In genomic region chr10:18508586-18508985, GRCm38 (mm10) we compare ENCODE assay signal across 9 mouse cellular contexts. TPM values are rescaled to one million over a fixed set of nuclear protein-coding genes. Genes with fewer than 3 reads are reported as not detected.
DNase-seq lines count a peak whose midpoint lies in the region; ATAC-seq and TF ChIP-seq lines count a peak whose summit lies in the region.
"Had no signal": no experiment of that assay in that cellular context is flagged by ENCODE, and none has a peak within 500 bp of the region (broad histone marks: within the 10 kb centered on the region; RNA-seq: fewer than 3 reads in every experiment).

No protein-coding gene starts in this region.

- H3K36me3 ChIP-seq in liver, adult 2 months (ENCODE audit: control insufficient read depth, insufficient read depth, low read length): peaks cover 3% of the 10 kb centered on the region; the same call in 1 of the 2 replicates
- peaks cover 14% of the 10 kb centered on the region for H3K36me3 ChIP-seq in intestine, postnatal 0 days (ENCODE audit: control insufficient read depth, insufficient read depth)
- peaks cover 3% of the 10 kb centered on the region; the same call in 1 of the 2 replicates for H3K36me3 ChIP-seq in kidney, embryonic 14.5 days (ENCODE audit: control insufficient read depth, insufficient read depth, low read length)

- H3K9ac ChIP-seq in liver, adult 2 months (ENCODE audit: low read depth, low read length): no peak overlapping the region
- H3K9ac ChIP-seq in intestine, postnatal 0 days (ENCODE audit: low read depth, low read length): no peak overlapping the region
- no peak overlapping the region for H3K9ac ChIP-seq in kidney, embryonic 14.5 days (ENCODE audit: low read depth, low read length)
- H3K9ac ChIP-seq: midbrain, embryonic 12.5 days had no signal

- no peak for TF ChIP-seq POLR2A in liver, adult 2 months (IDR thresholded peaks at IDR 0.05; ENCODE audit: extremely low read depth, insufficient read depth, low read length)

- H3K4me1 ChIP-seq in liver, adult 2 months (ENCODE audit: control insufficient read depth, insufficient read depth, low read length): peaks cover 9% of the 10 kb centered on the region
- 0 out of 2 replicates have a peak, but pooled peaks cover 5% of the 10 kb centered on the region for H3K4me1 ChIP-seq in intestine, postnatal 0 days (replicated peaks; ENCODE audit: control insufficient read depth, insufficient read depth, low read length)
- H3K4me1 ChIP-seq in kidney, embryonic 14.5 days (ENCODE audit: control insufficient read depth, insufficient read depth, low read length): no peaks in the 10 kb centered on the region

- 0 out of 2 replicates have a peak, but pooled peaks have one; percentile 19 for ATAC-seq in intestine, postnatal 0 days
- no peak for ATAC-seq in kidney, embryonic 14.5 days (ENCODE audit: low FRiP score, low TSS enrichment)

- no peak overlapping the region for H3K4me3 ChIP-seq in liver, adult 2 months (ENCODE audit: insufficient read depth, low read depth, low read length)
- no peak overlapping the region for H3K4me3 ChIP-seq in intestine, postnatal 0 days (ENCODE audit: low read depth, low read length)
- H3K4me3 ChIP-seq in kidney, embryonic 14.5 days (ENCODE audit: low read length): no peak overlapping the region
- H3K4me3 ChIP-seq: midbrain, embryonic 12.5 days had no signal

- no peak for TF ChIP-seq CTCF in liver, adult 2 months (IDR thresholded peaks at IDR 0.05; ENCODE audit: low read depth, low read length)
- no peak for TF ChIP-seq CTCF in intestine, postnatal 0 days (IDR thresholded peaks at IDR 0.05; ENCODE audit: low read depth)

- no peaks in the 10 kb centered on the region; the same call in 1 of the 2 replicates for H3K79me2 ChIP-seq in liver, adult 2 months (ENCODE audit: control insufficient read depth, insufficient read depth, low read length)

- peak; percentile 54 for DNase-seq in adrenal gland, adult 2 months
- no peak for DNase-seq in adrenal gland, adult 18-20 months (ENCODE audit: low spot score in 2 of 2)
- peak; percentile 35 for DNase-seq in liver, adult 2 months (ENCODE audit: extremely low read depth, low read depth, low spot score)
- DNase-seq in liver: no peak
- peak; percentile 39 for DNase-seq in telencephalon, adult 2 months (ENCODE audit: low read depth, low spot score)
- DNase-seq in kidney, postnatal 36 days: no peak

- no peaks in the 10 kb centered on the region for H3K9me3 ChIP-seq in intestine, postnatal 0 days (ENCODE audit: control insufficient read depth)
- no peaks in the 10 kb centered on the region for H3K9me3 ChIP-seq in kidney, embryonic 14.5 days (ENCODE audit: control insufficient read depth, low read length)
- H3K9me3 ChIP-seq: midbrain, embryonic 12.5 days had no signal

- WGBS in liver, adult 2 months: 86% methylated on average over 1 of the region's 1 CpGs
- 48% methylated on average over 1 of the region's 1 CpGs for WGBS in intestine, postnatal 0 days
- WGBS in kidney, embryonic 14.5 days: 48% methylated on average over 1 of the region's 1 CpGs

- H3K27ac ChIP-seq in liver, adult 2 months (replicated peaks; ENCODE audit: insufficient read depth, low read depth, low read length): no peak overlapping the region
- peak overlapping the region; percentile 60 for H3K27ac ChIP-seq in intestine, postnatal 0 days (ENCODE audit: low read depth, low read length)
- no peak overlapping the region for H3K27ac ChIP-seq in kidney, embryonic 14.5 days (ENCODE audit: low read depth, low read length)
- H3K27ac ChIP-seq: midbrain, embryonic 12.5 days had no signal

- no peak overlapping the region for H3K4me2 ChIP-seq in intestine, postnatal 0 days (replicated peaks; ENCODE audit: low read depth)
- no peak overlapping the region for H3K4me2 ChIP-seq in kidney, embryonic 14.5 days (replicated peaks; ENCODE audit: low read depth, low read length)
- H3K4me2 ChIP-seq: midbrain, embryonic 12.5 days had no signal

- H3K27me3 ChIP-seq in liver, adult 2 months (ENCODE audit: control insufficient read depth, insufficient read depth, low read length): no peaks in the 10 kb centered on the region
- no peaks in the 10 kb centered on the region for H3K27me3 ChIP-seq in intestine, postnatal 0 days (replicated peaks; ENCODE audit: control insufficient read depth, insufficient read depth, low read length)
- H3K27me3 ChIP-seq in kidney, embryonic 14.5 days (ENCODE audit: control insufficient read depth, insufficient read depth, low read length): no peaks in the 10 kb centered on the region
- H3K27me3 ChIP-seq: midbrain, embryonic 12.5 days had no signal

RNA-seq across cellular contexts. Expression of gene Hebp2, which starts 37.3 kb away (rescaled TPM):
- total RNA-seq in adrenal gland, adult 2 months (2021): 1 to 10 TPM; 4.6 to 6.2 TPM
- 0.56 and 1.4 TPM in 2 replicates for polyA plus RNA-seq in adrenal gland, adult 2 months (2012; rRNA removed)
- 1 to 10 TPM; 4.7 to 6.6 TPM for total RNA-seq in adrenal gland, adult 18-20 months (2021)
- 0.28 and 0.40 TPM in 2 replicates for total RNA-seq in liver, adult 2 months (2014; rRNA removed)
- 0.10 and 0.33 TPM in 2 replicates for polyA plus RNA-seq in liver, adult 2 months (2012; rRNA removed)
- 3.6 and 4.0 TPM in 2 replicates for polyA plus RNA-seq in intestine, postnatal 0 days (2015; fragmentation: Nextera tagmentation; extraction: Ambion mirVana)
- polyA plus RNA-seq in kidney, embryonic 14.5 days (2014; fragmentation: Nextera tagmentation; extraction: Ambion mirVana): 12.3 and 16.9 TPM in 2 replicates

Comparison
In these comparisons a context has a peak if more than half of its experiments do, and no peak if none do; other contexts are left out.
1. DNase-seq: peak in adrenal gland, adult 2 months (single experiment), liver, adult 2 months (single experiment) and telencephalon, adult 2 months (single experiment); none in adrenal gland, adult 18-20 months (0 of 2), liver (single experiment) and kidney, postnatal 36 days (0 of 2).